Comparison of ENCODE assay signal across 8 mouse cellular contexts in genomic region chr8:17664371-17665141, GRCm38 (mm10).
DNase-seq lines count a peak whose midpoint lies in the region; ATAC-seq and TF ChIP-seq lines count a peak whose summit lies in the region.

No protein-coding gene starts in this region.

- no peaks in the 10 kb centered on the region for H3K9me3 ChIP-seq in liver, embryonic 12.5 days (replicated peaks)
- no peaks in the 10 kb centered on the region for H3K9me3 ChIP-seq in forebrain, embryonic 15.5 days

- TF ChIP-seq CTCF in liver, adult 2 months (IDR thresholded peaks at IDR 0.05; ENCODE audit: low read depth, low read length) = no peak

- no peaks in the 10 kb centered on the region for H3K36me3 ChIP-seq in liver, adult 2 months (ENCODE audit: control insufficient read depth, insufficient read depth, low read length)
- no peaks in the 10 kb centered on the region for H3K36me3 ChIP-seq in liver, embryonic 12.5 days
- no peaks in the 10 kb centered on the region for H3K36me3 ChIP-seq in forebrain, embryonic 15.5 days
- no peaks in the 10 kb centered on the region for H3K36me3 ChIP-seq in myocyte (ENCODE audit: control insufficient read depth, insufficient read depth)

- H3K79me2 ChIP-seq in liver, adult 2 months (ENCODE audit: control insufficient read depth, insufficient read depth, low read length) = no peaks in the 10 kb centered on the region
- no peaks in the 10 kb centered on the region for H3K79me2 ChIP-seq in myocyte (ENCODE audit: control insufficient read depth, insufficient read depth)

- no peak overlapping the region for H3K4me2 ChIP-seq in liver, embryonic 12.5 days
- H3K4me2 ChIP-seq in forebrain, embryonic 15.5 days (replicated peaks) = no peak overlapping the region
- peak overlapping the region; percentile 40 for H3K4me2 ChIP-seq in myocyte (ENCODE audit: low read depth)

- no peak overlapping the region for H3ac ChIP-seq in myocyte (ENCODE audit: control insufficient read depth, insufficient read length)

- ATAC-seq in liver, embryonic 12.5 days = no peak
- peak; percentile 96 for ATAC-seq in forebrain, embryonic 15.5 days (replicated peaks)

- H3K4me1 ChIP-seq in liver, adult 2 months (ENCODE audit: control insufficient read depth, insufficient read depth, low read length) = peaks cover 4% of the 10 kb centered on the region
- H3K4me1 ChIP-seq in liver, embryonic 12.5 days = no peaks in the 10 kb centered on the region
- H3K4me1 ChIP-seq in forebrain, embryonic 15.5 days = peaks cover 18% of the 10 kb centered on the region

- peak; percentile 82 for DNase-seq in liver, adult 2 months (ENCODE audit: extremely low read depth, low read depth, low spot score)
- peak; percentile 58 to 71 for DNase-seq in layer of hippocampus, postnatal 10 days (ENCODE audit: low spot score in 2 of 2)
- DNase-seq in yolk sac, embryonic 10.5 days (ENCODE audit: low spot score) = no peak
- DNase-seq in gastrocnemius, postnatal 14 days = no peak
- no peak for DNase-seq in adipocyte (ENCODE audit: low spot score)

- no peak overlapping the region for H3K9ac ChIP-seq in liver, adult 2 months (ENCODE audit: low read depth, low read length)
- H3K9ac ChIP-seq in liver, embryonic 12.5 days = no peak overlapping the region
- no peak overlapping the region for H3K9ac ChIP-seq in forebrain, embryonic 15.5 days (replicated peaks)

- WGBS in liver, adult 2 months = 24% methylated on average over 6 of the region's 6 CpGs
- 63% methylated on average over 6 of the region's 6 CpGs for WGBS in liver, embryonic 12.5 days (ENCODE audit: insufficient replicate concordance)
- WGBS in forebrain, embryonic 15.5 days = 34% methylated on average over 6 of the region's 6 CpGs

- intact Hi-C loops in gastrocnemius, postnatal 14 days (cut with DNase I; ENCODE audit: low total_unique reads) = no loop called here

- no peak for TF ChIP-seq POLR2A in liver, adult 2 months (IDR thresholded peaks at IDR 0.05; ENCODE audit: extremely low read depth, insufficient read depth, low read length)
- no peak for TF ChIP-seq POLR2A in myocyte (IDR thresholded peaks at IDR 0.05; ENCODE audit: insufficient read length, low read depth)

- H3K27ac ChIP-seq in liver, adult 2 months (replicated peaks; ENCODE audit: insufficient read depth, low read depth, low read length) = no peak overlapping the region
- no peak overlapping the region for H3K27ac ChIP-seq in liver, embryonic 12.5 days
- peak overlapping the region; percentile 69 for H3K27ac ChIP-seq in forebrain, embryonic 15.5 days (replicated peaks)

- no peaks in the 10 kb centered on the region for H3K27me3 ChIP-seq in liver, adult 2 months (ENCODE audit: control insufficient read depth, insufficient read depth, low read length)
- H3K27me3 ChIP-seq in liver, embryonic 12.5 days (replicated peaks) = no peaks in the 10 kb centered on the region
- no peaks in the 10 kb centered on the region for H3K27me3 ChIP-seq in forebrain, embryonic 15.5 days
- H3K27me3 ChIP-seq in myocyte (ENCODE audit: control insufficient read depth, insufficient read depth, insufficient read length) = no peaks in the 10 kb centered on the region

- no peak overlapping the region for H3K4me3 ChIP-seq in liver, adult 2 months (ENCODE audit: insufficient read depth, low read depth, low read length)
- no peak overlapping the region for H3K4me3 ChIP-seq in liver, embryonic 12.5 days
- H3K4me3 ChIP-seq in forebrain, embryonic 15.5 days = no peak overlapping the region
- no peak overlapping the region for H3K4me3 ChIP-seq in myocyte

TF ChIP-seq in myocyte, 11 proteins besides CTCF, POLR2A, EP300 and RAD21:
- TF ChIP-seq MAX (IDR thresholded peaks at IDR 0.05; ENCODE audit: low read depth) (no peak), TCF3 (IDR thresholded peaks at IDR 0.05; ENCODE audit: insufficient read length, low read depth) (no peak), USF1 (IDR thresholded peaks at IDR 0.05; ENCODE audit: low read depth) (no peak), POLR2AphosphoS2 (IDR thresholded peaks at IDR 0.05; ENCODE audit: insufficient read length, low read depth) (no peak), SRF (IDR thresholded peaks at IDR 0.05; ENCODE audit: control insufficient read depth, insufficient read length, low read depth) (no peak), REST (IDR thresholded peaks at IDR 0.05; ENCODE audit: insufficient read depth, insufficient read length) (no peak), CEBPB (IDR thresholded peaks at IDR 0.05; ENCODE audit: insufficient read depth, poor library complexity, severe bottlenecking) (0 out of 2 replicates have a peak, but pooled peaks have one; percentile 30), E2F4 (IDR thresholded peaks at IDR 0.05; ENCODE audit: insufficient read depth) (no peak), TCF12 (IDR thresholded peaks at IDR 0.05; ENCODE audit: insufficient read depth, poor library complexity, severe bottlenecking) (no peak), MYOD1 (IDR thresholded peaks at IDR 0.05; ENCODE audit: control insufficient read depth in 1 of 3, insufficient read length in 2 of 3, low read depth in 2 of 3) (peak in 1 of 3 experiments; percentile 49), MYOG (IDR thresholded peaks at IDR 0.05; ENCODE audit: control insufficient read depth in 1 of 3, insufficient read depth in 1 of 3, insufficient read length in 2 of 3, low read depth in 2 of 3) (no peak)

Comparison
In these comparisons a context has a peak if more than half of its experiments do, and no peak if none do; other contexts are left out.
1. DNase-seq: peak in liver, adult 2 months (single experiment) and layer of hippocampus, postnatal 10 days (2 of 2); none in yolk sac, embryonic 10.5 days (single experiment), gastrocnemius, postnatal 14 days (single experiment) and adipocyte (single experiment).